Mouse (Mus musculus): ENCODE results near the gene Zfp983.
A peak's percentile ranks its signal among the peaks of the same experiment; 100 is the strongest.
"Not testable (repeated sequence)": the region's sequence is repeated elsewhere in the genome, so short reads cannot be mapped to it uniquely, and the experiment has no call there.

Gene Zfp983

DNA sequence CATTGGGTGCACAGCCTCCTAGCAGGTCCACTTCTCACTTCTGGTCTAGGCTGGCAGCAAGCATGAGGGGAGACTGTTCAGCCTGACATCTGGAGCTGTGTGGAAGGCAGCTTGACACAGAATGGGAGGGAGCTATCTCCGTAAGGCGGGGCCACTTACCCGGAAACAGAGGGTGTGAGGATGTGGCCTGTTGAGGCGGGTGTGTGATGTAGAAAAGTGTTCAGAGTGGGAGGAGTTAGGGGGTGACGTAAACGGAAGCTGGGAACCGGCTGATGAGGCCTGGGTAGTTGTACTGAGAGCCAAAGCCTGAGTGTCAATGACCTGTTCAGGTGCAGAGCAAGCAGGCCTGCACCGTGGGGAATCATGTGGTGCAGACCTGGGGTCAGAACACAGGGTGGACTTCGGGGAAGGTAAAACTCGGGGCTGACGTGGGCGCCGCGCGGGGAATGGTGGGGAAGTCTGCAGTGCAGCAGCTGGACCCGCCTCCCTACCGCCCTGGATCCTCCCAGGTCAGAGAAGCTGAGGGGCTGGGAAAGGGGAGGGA, at the start of gene Zfp983:
Gene Zfp983 (plus strand): TSS at position 261 of the 544 bp plus-strand sequence.
- DNase-seq: peak; percentile 82

DNA sequence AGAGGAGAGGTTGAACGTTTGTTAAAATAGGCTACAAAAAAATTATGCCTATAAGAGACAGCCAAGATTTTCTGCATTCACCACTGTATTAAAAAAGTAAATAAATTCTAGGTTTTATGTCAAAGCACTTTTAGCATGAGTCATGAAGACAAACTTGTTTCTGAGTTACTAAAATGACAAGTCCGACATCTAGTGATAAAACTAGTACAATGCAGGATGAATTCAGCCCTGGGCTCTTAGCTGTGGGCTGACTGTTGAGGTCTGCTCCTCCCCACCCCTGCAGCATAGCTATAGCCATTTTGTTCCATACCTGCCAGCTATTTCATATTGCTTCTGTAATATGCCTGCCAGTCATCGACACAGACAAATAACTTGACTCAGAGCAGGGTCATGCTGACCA, 34.1 kb upstream of the Zfp983 start:
- no peak for DNase-seq

DNA sequence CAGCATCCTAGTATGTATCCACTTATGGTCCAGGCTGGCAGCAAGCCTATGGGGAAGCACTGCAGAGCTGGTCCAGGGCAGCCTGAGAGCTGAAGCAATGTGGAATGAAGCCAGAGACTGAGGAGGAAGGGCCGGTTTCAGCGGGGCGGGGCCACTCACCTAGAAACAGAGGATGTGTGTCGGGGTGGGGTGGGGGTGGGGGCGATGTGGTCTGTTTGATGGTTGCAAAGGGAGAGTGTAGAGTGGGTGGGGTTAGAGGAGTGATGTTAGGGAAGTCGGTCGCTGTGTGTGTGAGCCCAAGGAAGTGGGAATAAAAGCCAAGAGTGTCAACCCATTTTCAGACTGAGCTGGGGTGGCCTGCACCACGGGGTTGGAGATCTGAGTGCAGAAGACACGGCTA, 33.1 kb upstream of the Zfp983 start:
- peak; percentile 42 for DNase-seq

DNA sequence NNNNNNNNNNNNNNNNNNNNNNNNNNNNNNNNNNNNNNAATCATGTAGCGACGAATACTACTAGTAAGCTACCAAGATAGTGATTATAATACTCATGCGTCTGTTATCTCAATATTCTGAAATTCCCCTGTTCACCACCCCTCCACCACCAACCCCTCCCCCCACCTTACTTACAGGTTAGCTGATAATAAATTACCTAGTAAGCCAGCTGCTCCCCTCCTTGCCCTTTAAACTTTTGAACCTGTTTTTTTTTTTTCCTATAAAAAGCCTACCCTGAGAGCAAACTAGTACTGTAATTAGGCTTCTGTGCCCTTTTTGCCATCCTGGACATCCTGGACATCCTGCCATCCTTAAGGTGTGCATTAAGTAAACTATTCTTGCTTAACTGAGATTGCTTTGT, 26.8 kb upstream of the Zfp983 start:
- no peak for DNase-seq

DNA sequence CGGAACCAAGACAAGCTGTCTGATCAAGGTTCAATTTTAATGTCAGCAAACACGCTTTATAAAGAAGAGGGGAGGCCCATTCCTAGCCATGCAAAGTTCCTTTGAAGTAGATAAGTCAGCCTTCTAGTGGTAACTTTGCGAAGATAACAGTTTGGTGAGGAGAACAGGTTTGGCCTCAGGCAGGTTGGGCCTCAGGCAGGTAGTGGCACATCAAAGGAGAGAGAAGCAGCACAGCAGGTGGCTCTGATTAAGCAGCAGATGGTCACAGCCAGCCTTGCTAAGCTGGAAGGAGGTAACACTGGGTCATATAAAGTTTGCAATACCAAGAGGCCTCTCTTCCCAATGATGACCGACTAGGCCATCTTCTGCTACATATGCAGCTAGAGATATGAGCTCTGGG, 14.7 kb upstream of the Zfp983 start:
- not testable (repeated sequence) for DNase-seq

DNA sequence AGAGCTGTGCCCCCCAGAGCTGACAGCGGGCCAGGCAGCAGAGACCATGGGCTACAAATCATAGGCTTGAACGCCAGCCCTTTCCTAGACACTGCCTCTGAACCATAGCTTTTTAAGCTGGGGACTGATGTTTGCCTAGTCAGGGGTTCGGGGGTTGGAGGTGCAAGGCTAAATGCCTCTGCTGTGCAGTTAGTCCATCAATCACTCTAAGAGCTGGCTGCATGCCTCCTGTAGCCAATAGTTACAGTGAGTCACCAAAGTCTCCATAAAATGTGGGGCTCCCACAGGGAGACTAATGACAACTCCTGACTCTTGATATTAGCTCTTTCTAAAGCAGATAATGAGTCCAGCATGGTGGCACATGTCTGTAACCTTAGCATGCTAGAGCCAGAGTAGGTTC, 1.6 kb upstream of the Zfp983 start:
- DNase-seq: no peak

DNA sequence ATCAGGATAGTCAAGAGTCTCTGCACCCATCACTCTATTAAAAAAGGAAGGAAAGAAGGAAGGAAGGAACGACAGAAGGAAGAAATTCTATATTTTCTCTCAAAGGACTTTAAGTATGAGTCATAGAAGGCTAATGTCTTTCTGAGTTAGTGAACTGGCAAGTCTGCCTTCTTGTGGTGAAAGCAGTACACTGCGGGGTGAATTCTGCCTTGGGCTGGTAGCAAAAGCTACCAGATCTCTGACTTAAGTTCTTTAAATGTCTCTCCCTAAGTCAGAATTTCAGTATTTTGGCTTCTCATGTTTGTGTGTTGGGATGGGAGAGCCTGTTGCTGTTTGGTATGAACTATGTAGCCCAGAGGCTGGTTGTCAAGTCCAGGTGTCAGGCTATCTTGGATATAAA, 488 bp upstream of the Zfp983 start:
- peak; percentile 53 for DNase-seq

DNA sequence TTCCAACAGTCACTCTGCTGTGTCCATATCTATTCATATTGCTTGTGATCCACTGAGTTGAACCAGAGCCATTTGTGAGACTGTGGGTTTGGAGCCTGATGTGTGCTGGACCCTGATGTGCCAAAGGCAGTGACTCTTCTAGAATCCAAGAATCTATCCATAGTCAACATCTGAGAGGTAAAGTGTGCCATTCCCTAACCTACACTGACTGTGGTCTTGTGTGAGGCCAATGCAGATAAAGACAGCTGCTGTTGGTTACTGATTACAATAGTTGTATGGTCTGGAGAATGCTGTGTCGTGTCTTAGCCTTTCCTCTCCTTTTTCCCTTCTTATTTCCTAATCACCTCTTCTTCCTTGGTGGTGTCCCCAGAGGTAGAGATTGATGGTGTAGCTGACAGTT, 28.4 kb downstream of the Zfp983 start:
- DNase-seq: not testable (repeated sequence)

DNA sequence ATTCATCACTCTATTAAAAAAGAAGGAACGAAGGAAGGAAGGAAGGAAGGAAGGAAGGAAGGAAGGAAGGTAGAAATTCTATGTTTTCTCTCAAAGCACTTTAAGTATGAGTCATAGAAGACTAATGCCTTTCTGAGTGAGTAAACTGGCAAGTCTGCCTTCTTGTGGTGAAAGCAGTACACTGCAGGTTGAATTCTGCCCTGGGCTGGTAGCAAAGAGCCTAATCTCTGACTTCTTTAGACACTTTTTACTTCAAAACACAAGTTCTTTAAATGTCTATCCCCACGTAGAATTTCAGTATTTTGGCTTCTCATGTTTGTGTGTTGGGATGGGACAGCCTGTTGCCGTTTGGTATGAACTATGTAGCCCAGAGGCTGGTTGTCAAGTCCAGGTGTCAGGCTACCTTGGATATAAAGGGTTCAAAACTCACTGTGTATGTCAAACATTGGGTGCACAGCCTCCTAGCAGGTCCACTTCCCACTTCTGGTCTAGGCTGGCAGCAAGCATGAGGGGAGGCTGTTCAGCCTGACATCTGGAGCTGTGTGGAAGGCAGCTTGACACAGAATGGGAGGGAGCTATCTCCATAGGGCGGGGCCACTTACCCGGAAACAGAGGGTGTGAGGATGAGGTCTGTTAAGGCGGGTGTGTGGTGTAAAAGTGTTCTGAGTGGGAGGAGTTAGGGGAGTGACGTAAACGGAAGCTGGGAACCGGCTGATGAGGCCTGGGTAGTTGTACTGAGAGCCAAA, 29.0 kb downstream of the Zfp983 start:
- DNase-seq: peak; percentile 89

DNA sequence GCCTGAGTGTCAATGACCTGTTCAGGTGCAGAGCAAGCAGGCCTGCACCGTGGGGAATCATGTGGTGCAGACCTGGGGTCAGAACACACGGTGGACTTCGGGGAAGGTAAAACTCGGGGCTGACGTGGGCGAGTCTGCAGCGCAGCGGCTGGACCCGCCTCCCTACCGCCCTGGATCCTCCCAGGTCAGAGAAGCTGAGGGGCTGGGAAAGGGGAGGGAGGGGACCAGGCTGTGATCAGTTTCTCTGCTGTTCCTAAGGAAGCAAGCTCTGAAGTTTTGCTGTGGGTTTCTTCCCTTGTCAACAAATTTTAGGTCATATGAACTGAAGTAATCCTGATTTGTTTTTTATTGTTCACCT, 29.6 kb downstream of the Zfp983 start:
- not testable (repeated sequence) for DNase-seq

DNA sequence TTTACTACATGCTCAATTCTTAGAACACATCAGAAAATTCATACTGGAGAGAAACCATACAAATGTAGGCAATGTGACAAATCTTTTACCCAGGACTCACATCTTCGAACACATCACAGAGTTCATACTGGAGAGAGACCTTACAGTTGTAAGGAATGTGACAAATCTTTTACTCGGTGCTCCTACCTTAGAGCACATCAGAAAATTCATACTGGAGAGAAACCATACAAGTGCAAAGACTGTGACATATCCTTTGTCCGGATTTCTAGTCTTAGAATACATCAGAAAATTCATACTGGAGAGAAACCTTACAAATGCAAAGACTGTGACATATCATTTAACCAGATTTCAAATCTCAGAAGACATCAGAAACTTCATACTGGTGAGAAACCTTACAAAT, 41.1 kb downstream of the Zfp983 start, which contains the start of gene Gm10226:
Gene Gm10226 (plus strand): TSS at position 301 of the 400 bp plus-strand sequence.
- no peak for DNase-seq

DNA sequence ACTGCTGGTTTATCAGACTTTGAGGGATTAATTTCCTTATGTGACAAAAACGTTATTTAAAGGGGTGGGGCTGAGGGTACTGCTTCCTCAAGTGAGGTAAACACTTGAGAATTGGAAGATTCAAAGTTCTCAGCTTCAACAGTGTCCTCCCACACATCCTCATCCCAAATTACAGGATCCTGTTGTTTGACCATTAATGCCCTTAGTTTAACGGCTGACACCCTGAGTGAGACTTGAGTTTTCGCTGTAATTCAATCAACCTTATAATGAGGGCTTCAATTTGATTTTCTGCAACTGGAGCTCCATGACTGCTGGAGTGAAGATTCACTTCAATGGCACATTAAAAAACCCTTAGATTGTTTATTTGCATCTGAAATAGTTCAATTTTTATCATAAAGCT, 42.9 kb downstream of the Zfp983 start:
- no peak for DNase-seq

DNA sequence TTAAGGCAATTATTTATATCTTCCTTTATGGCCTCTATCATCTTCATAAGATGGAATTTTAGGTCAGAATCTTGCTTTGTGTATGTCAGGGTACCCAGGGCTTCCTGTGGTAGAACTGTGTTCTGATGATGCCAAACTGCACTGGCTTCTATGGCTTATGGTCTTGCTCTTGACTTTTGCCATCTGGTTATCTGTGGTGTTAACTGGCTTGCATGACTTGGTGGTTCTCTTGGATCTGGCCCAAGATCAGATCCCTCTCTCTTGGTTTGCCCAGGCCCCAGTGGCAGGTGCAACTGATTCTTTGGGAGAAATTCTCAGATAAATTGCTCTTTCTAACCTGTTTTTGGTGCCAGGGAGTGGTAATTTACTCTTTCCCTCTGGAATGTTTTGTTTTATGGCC, 45.6 kb downstream of the Zfp983 start:
- DNase-seq: no peak

DNA sequence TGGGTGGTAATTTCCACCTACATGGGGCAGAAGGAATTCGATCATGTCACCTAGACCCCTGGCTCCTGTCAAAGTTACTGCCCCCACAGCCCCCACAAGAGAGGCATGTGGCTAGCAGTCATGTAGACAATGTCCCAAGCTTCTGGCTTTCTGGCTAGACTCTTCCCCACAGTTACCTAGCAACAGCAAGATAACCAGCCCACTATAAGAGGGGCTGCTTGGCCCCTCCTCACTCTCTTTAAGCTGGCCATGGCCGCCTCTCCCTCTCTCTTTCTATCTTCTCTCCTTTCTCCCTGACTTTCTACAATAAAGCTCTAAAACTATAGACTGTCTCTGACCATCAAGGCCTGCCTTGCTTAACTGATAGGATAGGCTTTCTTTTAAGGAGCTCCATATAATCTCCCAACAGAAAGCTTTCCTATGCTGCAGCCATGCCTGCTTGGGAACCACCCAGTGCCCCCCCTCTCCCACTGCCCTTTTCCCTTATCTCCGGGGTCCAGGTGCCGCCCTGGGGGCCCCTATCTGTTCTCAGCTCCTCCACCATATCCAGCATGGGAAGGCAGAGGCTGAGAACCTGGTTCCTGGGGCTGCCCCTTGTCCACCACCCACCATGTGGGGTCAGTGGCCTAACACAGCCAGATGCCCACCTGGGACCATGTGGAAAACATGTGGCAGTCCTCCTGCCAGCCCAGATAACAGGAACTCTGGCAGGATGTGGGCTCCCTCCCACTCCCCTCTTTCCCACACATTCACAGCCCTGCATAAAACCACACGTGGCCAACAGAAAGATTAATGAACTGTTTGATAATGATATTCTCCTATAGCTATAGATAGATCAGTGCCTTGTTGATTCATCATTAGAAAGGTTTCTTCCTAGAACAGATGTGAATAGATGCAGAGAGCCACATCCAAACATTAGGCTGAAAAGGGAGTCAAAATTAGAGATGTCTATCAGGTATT, 52.1 kb downstream of the Zfp983 start:
- no peak for DNase-seq

DNA sequence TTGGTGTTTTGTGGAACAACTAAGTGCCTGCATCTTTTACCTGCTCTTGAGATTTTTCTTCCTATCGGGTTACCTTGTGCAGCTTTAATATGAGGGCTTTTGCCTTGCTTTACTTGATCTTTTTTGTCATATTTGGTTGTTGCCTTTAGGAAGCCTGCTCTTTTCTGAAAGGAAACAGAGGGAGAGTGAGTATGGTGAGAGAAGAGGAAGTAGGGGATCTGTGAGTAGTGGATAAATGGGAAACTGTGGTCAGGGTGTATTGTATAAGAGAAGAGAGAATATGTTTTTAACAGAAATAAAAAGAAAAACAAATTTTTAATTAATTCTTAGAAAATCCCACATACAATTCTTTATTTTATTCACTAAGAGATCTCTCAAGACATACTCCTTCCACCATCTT, 53.0 kb downstream of the Zfp983 start:
- DNase-seq: no peak

DNA sequence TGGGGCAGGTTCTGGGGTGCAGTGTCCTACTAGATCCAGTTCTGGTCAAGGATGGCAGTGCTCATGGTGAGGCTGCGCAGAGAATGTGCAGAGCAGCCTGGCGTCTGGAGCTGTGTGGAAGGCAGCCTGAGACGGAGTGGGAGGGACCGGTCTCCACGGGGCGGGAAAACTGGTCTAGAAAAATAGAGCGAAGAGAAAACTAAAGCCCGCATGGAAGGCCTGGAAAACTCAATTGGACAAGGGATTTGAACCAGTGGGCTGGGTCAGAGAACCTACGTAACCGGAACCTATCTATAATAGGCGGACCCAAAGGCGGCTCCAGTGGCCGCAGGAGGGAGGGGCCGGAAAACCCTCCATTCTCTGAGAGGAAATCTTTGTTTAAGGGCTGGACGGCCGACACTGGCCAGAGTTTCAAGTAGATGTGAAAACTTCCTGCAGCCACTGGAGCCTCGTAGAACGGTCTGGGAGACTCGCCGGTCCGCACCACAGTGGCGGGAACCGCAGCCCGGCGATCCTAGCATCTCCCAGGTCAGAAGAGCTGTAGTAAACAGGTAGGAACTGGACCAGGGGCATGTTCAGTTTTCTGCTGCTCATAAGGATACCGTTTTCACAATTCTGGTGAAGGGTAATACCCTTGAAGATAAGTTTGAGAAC, 57.0 kb downstream of the Zfp983 start, which contains the start of gene Zfp760:
Gene Zfp760 (plus strand): TSS at position 399 of the 654 bp plus-strand sequence.
- DNase-seq: peak; percentile 51

DNA sequence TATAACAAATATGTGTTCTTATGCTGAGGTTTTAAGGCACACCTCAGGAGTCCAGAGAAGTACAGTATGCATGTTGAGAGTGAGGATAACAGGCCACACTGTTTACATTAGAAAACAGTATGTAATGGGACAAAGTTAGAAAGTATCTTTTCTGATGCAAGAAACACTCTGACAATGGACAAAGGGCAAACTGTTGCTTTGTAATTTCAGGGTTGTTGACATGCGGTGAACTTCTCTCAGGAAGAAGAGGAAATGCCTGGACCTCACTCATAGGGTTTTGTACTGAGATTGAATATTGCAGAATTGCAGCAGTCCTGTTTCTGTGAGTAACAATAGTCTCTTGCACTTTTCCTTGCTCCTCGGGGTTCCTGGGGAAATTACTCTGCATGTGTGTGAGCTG, 58.0 kb downstream of the Zfp983 start:
- DNase-seq: no peak
